Mouse (Mus musculus) kidney, adult 2 months (tissue): ENCODE measurements around the gene Hist1h3d.
"Not testable (repeated sequence)": the region's sequence is repeated elsewhere in the genome, so short reads cannot be mapped to it uniquely, and the experiment has no call there.

Source experiments
- CTCF ChIP-seq: fragments of 200-500 bp; conservative IDR thresholded peaks from 2 replicates; pipeline ENCODE4 v1.5.1; 2011; ENCODE audit warnings: low read depth, mild to moderate bottlenecking, control low read depth, low read length, moderate library complexity, mixed read lengths; ENCODE audit not compliant: insufficient read depth, insufficient read length
- POLR2A ChIP-seq: fragments of 200-500 bp; IDR thresholded peaks from one replicate; pipeline ENCODE4 v1.6.1; 2011; ENCODE audit warnings: low read depth, low read length, control low read depth

GRCm38 (mm10) chr13:23573898-23574524, 1.6 kb upstream of the Hist1h3d start, which contains the start of the genes Hist1h2bf and Hist1h2ad:
- TF ChIP-seq CTCF, POLR2A: not testable (repeated sequence)
